In genomic region chr16:18289067-18289588, GRCm38 (mm10) we compare ENCODE assay signal across 8 mouse cellular contexts. TPM values are rescaled to one million over a fixed set of nuclear protein-coding genes. Genes with fewer than 3 reads are reported as not detected.
DNase-seq lines count a peak whose midpoint lies in the region; ATAC-seq and TF ChIP-seq lines count a peak whose summit lies in the region.

TSS of gene Dgcr8 (minus strand) at chr16:18289246.

- peak; percentile 92 for DNase-seq in ES-E14 (ENCODE audit: low read depth, low spot score)
- DNase-seq in cerebellum, adult 11-12 months: peak; percentile 98
- DNase-seq in heart, postnatal 25 days (ENCODE audit: low spot score): peak; percentile 97
- DNase-seq in layer of hippocampus, adult 18-20 months (ENCODE audit: low spot score in 2 of 2): peak; percentile 99
- peak; percentile 93 for DNase-seq in lung, adult 2 months
- DNase-seq in thymus, adult 18-20 months: peak; percentile 97 to 98

- H3K4me1 ChIP-seq in ES-E14 (ENCODE audit: control insufficient read depth in 2 of 2, insufficient read depth in 2 of 2, low read length in 2 of 2, poor library complexity in 1 of 2): peaks cover 0 to 7% of the 10 kb centered on the region in 2 experiments; a peak in 2 of 4 replicates
- peaks cover 36% of the 10 kb centered on the region for H3K4me1 ChIP-seq in forebrain, embryonic 15.5 days
- H3K4me1 ChIP-seq in lung, adult 2 months (ENCODE audit: control insufficient read depth, insufficient read depth, low read length): peaks cover 13% of the 10 kb centered on the region

- H3K27ac ChIP-seq in ES-E14 (ENCODE audit: insufficient read depth, low read depth, low read length, poor library complexity, severe bottlenecking): peak within 1 kb of the TSS; percentile 78
- peak within 1 kb of the TSS; percentile 81 for H3K27ac ChIP-seq in forebrain, embryonic 15.5 days (replicated peaks)

- ATAC-seq in forebrain, embryonic 15.5 days (replicated peaks): peak; percentile 100
- peak; percentile 95 for ATAC-seq in neutrophil, adult 5-6 weeks (ENCODE audit: extremely low read depth, insufficient number of reproducible peaks, low FRiP score, poor library complexity, severe bottlenecking)

- in situ Hi-C loops in ES-E14 (cut with MboI; ENCODE audit: low sequenced_read_pairs in 2 of 2, unreplicated experiment in 2 of 2): no loop called here

- under 1% methylated on average over 64 of the region's 71 CpGs for WGBS in forebrain, embryonic 15.5 days
- under 1% methylated on average over 68 of the region's 71 CpGs for WGBS in lung, adult 2 months

- TF ChIP-seq CTCF in lung, adult 2 months (IDR thresholded peaks at IDR 0.05; ENCODE audit: insufficient read depth, low read length): no peak

- peaks cover 11% of the 10 kb centered on the region for H3K36me3 ChIP-seq in ES-E14 (ENCODE audit: control insufficient read depth, insufficient read depth, low read length, poor library complexity, severe bottlenecking)
- H3K36me3 ChIP-seq in forebrain, embryonic 15.5 days: peaks cover 9% of the 10 kb centered on the region

- intact Hi-C loops in heart, postnatal 25 days (cut with DNase I): loop anchor here (5.0 to 10.0 kb wide), 2 partner anchors 37 to 126 kb away; no protein-coding TSS in a partner anchor

- peak within 1 kb of the TSS; percentile 93 for H3K9ac ChIP-seq in ES-E14 (ENCODE audit: insufficient read depth, low read depth, low read length, poor library complexity, severe bottlenecking)
- peak within 1 kb of the TSS; percentile 95 for H3K9ac ChIP-seq in forebrain, embryonic 15.5 days (replicated peaks)

- H3K9me3 ChIP-seq in ES-E14 (ENCODE audit: control insufficient read depth, insufficient read depth, low read depth, low read length): no peaks in the 10 kb centered on the region
- no peaks in the 10 kb centered on the region for H3K9me3 ChIP-seq in forebrain, embryonic 15.5 days

- TF ChIP-seq POLR2A in lung, adult 2 months (IDR thresholded peaks at IDR 0.05; ENCODE audit: borderline replicate concordance, extremely low read depth, low read depth, low read length): peak; percentile 46; the same call in 1 of the 2 replicates

- no peaks in the 10 kb centered on the region for H3K27me3 ChIP-seq in forebrain, embryonic 15.5 days

- H3K4me2 ChIP-seq in forebrain, embryonic 15.5 days (replicated peaks): peak within 1 kb of the TSS; percentile 85

- H3K4me3 ChIP-seq in ES-E14 (ENCODE audit: insufficient read depth in 1 of 2, low read depth in 1 of 2, low read length in 2 of 2, poor library complexity in 1 of 2, severe bottlenecking in 1 of 2): peak within 1 kb of the TSS; percentile 89 to 99
- H3K4me3 ChIP-seq in forebrain, embryonic 15.5 days: peak within 1 kb of the TSS; percentile 89
- H3K4me3 ChIP-seq in lung, adult 2 months (replicated peaks; ENCODE audit: extremely low read depth, low read depth, low read length): peak within 1 kb of the TSS; percentile 83

TF ChIP-seq in ES-E14, 5 proteins besides CTCF, POLR2A, EP300 and RAD21:
- TF ChIP-seq HCFC1 (IDR thresholded peaks at IDR 0.05; ENCODE audit: borderline replicate concordance, insufficient read depth, low read length) (no peak), MAFK (IDR thresholded peaks at IDR 0.05; ENCODE audit: insufficient read depth, low read depth, low read length) (no peak), CHD2 (IDR thresholded peaks at IDR 0.05; ENCODE audit: low read depth, low read length) (peak; percentile 49; the same call in 1 of the 2 replicates)

RNA-seq across cellular contexts. Expression of gene Dgcr8, which starts in this region (rescaled TPM):
- 65.7 and 84.1 TPM in 2 replicates for total RNA-seq in ES-E14 (2012; rRNA removed)
- polyA plus RNA-seq in forebrain, embryonic 15.5 days (2015; fragmentation: Nextera tagmentation; extraction: Ambion mirVana): 38.5 and 40.9 TPM in 2 replicates
- total RNA-seq in heart, postnatal 25 days (2021): 10 to 100 TPM; 13.8 to 15.4 TPM
- total RNA-seq in layer of hippocampus, adult 18-20 months (2021): 10 to 100 TPM; 35.7 to 43.0 TPM
- polyA plus RNA-seq in lung, adult 2 months (2012; rRNA removed): 16.0 and 22.3 TPM in 2 replicates
- total RNA-seq in neutrophil, adult 5-6 weeks (2017): 47.6 and 72.4 TPM in 2 replicates

Comparison
In these comparisons a context has a peak if more than half of its experiments do, and no peak if none do; other contexts are left out.
1. Peak in every context shown above with its lines: DNase-seq, ATAC-seq, H3K4me3 ChIP-seq and H3K27ac ChIP-seq.